Mouse (Mus musculus): Measurements from ENCODE around the gene Fam222a. TPM values are rescaled to one million over a fixed set of nuclear protein-coding genes. Genes with fewer than 3 reads are reported as not detected.

Gene Fam222a
- total RNA-seq, 2 experiments from 2014 or later: 7.9 to 9.0 TPM

- no peak overlapping the region for H3K4me3 ChIP-seq
- no peak for TF ChIP-seq CTCF (IDR thresholded peaks at IDR 0.05)
- H3K27ac ChIP-seq: no peak overlapping the region; the same call in 1 of the 2 replicates
- intact Hi-C loops (cut with DNase I): no loop called here
- no peak for DNase-seq (ENCODE audit: extremely low spot score in 1 of 2, low spot score in 2 of 2)
Observed at GRCm38 (mm10) chr5:114575010-114575409, 7.2 kb downstream of the Fam222a start.

- H3K4me3 ChIP-seq: no peak overlapping the region
- H3K27ac ChIP-seq: no peak overlapping the region; the same call in 1 of the 2 replicates
- TF ChIP-seq CTCF (IDR thresholded peaks at IDR 0.05): no peak
- intact Hi-C loops (cut with DNase I): no loop called here
- no peak for DNase-seq (ENCODE audit: extremely low spot score in 1 of 2, low spot score in 2 of 2)
Observed at GRCm38 (mm10) chr5:114575530-114575929, 7.7 kb downstream of the Fam222a start.

- H3K27ac ChIP-seq: no peak overlapping the region
- intact Hi-C loops (cut with DNase I): no loop called here
- H3K4me3 ChIP-seq: no peak overlapping the region
- no peak for DNase-seq (ENCODE audit: extremely low spot score in 1 of 2, low spot score in 2 of 2)
- no peak for TF ChIP-seq CTCF (IDR thresholded peaks at IDR 0.05)
Observed at GRCm38 (mm10) chr5:114575986-114576605, 8.3 kb downstream of the Fam222a start.

DNA sequence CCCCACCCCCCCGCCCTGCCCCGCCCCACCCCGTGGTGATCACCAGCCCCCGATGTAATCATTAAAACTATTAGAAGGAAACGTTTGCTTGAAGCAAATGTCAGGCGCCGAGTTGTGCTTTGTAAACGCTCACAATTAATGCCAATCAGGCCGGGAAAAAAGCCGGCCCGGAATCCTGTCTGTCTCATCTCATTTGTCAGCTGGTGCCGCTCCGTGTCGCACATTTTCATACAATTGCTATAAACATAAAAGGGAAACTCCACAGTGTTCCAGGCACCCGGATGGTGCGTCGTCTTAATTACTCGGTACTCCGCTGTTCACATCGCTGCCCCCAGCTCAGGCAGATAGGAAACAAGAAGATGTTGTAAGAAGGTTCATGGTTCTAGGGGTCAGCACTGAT, 10.5 kb downstream of the Fam222a start:
- intact Hi-C loops (cut with DNase I): no loop called here
- TF ChIP-seq CTCF (IDR thresholded peaks at IDR 0.05): no peak
- Histone ChIP-seq H3K27ac (no peak overlapping the region), H3K4me3 (no peak overlapping the region)
- no peak for DNase-seq (ENCODE audit: extremely low spot score in 1 of 2, low spot score in 2 of 2)

- intact Hi-C loops (cut with DNase I): no loop called here
- no peak overlapping the region for H3K27ac ChIP-seq
- TF ChIP-seq CTCF (IDR thresholded peaks at IDR 0.05): no peak
- DNase-seq (ENCODE audit: extremely low spot score in 1 of 2, low spot score in 2 of 2): peak in 1 of 2 experiments; percentile 65
- no peak overlapping the region for H3K4me3 ChIP-seq
Observed at GRCm38 (mm10) chr5:114579714-114580357, 12.0 kb downstream of the Fam222a start.

DNA sequence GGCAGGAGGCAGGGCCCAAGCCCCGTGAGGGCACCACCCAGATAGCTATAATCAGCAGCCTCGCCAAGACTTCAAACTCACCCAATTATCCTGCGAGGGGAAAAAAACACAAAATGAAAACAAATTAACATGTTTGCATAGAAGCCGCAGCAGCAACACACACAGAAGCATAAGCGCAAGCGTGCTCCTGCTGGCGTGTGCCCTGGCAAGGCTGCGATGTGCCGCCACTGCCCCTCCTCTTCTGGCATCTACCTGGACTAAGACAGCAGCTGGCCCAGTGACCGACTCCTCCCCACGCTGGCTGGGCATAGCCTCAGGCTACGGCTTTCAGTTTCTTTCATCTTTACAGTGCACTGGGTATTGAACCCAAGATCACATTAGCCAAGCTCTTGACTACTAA, 13.7 kb downstream of the Fam222a start:
- Histone ChIP-seq H3K27ac (no peak overlapping the region), H3K4me3 (no peak overlapping the region)
- no peak for TF ChIP-seq CTCF (IDR thresholded peaks at IDR 0.05)
- no peak for DNase-seq (ENCODE audit: extremely low spot score in 1 of 2, low spot score in 2 of 2)
- intact Hi-C loops (cut with DNase I): no loop called here

DNA sequence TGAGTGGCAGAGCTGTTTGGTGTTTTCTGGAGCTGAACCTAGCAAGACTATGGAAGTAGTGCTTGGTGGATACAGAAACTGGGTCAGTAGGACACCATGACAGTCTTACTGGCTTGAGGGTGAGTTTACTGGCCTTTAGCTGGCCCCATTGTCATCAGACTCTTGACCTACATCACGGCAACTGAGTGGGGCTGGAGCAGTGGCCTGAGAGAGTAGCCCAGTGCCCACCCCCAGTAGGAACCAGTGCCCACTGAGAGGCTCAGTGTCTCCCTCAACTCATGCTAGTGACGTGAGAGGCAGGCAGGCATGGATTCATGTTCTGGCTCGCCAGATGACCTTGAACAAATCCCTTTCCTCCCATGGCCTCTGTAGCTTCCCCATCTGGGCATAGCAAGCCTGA, 15.2 kb downstream of the Fam222a start:
- intact Hi-C loops (cut with DNase I): no loop called here
- no peak for DNase-seq (ENCODE audit: extremely low spot score in 1 of 2, low spot score in 2 of 2)
- no peak for TF ChIP-seq CTCF (IDR thresholded peaks at IDR 0.05)

DNA sequence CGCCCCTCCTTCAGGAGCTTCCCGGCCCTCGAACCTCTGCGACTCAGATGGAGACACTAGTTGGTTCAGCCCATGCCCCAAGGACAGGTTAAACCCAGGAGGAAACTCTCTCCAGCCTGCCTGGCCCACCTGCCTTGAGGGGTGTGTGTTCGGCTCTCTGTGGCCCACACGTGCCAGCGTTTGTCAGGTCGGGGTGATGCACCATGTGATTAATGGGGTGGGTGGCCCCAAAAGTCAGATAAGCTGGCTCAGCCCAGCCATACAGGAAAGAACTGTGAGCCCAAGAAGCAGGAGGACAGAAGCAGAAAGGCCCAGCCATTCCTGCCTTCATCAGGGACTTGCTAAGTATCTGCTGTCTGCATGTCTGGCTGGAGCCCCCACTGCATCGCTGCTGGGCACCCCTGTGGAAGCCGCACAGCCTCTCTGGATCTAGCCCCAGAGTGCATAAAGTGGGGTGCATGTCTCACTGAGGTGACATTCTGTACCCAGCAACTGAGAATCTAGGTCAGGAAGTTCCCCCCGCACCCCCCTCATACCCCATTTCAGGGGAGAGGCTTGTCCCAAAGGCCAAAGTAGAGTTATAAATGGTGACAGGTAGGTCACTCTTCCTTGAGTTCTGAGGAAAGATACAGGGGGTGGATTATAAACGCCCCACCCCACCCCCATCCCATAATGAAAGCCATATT, 15.8 kb downstream of the Fam222a start:
- Histone ChIP-seq H3K27ac (no peak overlapping the region), H3K4me3 (no peak overlapping the region)
- no peak for DNase-seq (ENCODE audit: extremely low spot score in 1 of 2, low spot score in 2 of 2)
- intact Hi-C loops (cut with DNase I): no loop called here
- TF ChIP-seq CTCF (IDR thresholded peaks at IDR 0.05): no peak

More for the DNA sequence above, 15.2 kb downstream of the Fam222a start:
- Histone ChIP-seq H3K27ac (no peak overlapping the region), H3K4me3 (no peak overlapping the region)

- no peak overlapping the region for H3K27ac ChIP-seq
- DNase-seq (ENCODE audit: extremely low spot score in 1 of 2, low spot score in 2 of 2): no peak
Observed at GRCm38 (mm10) chr5:114584293-114585104, 16.7 kb downstream of the Fam222a start.

GRCm38 (mm10) chr5:114585682-114586081, 17.9 kb downstream of the Fam222a start:
- no peak for DNase-seq (ENCODE audit: extremely low spot score in 1 of 2, low spot score in 2 of 2)
- intact Hi-C loops (cut with DNase I): no loop called here
- Histone ChIP-seq H3K4me3 (no peak overlapping the region), H3K27ac (no peak overlapping the region)
- no peak for TF ChIP-seq CTCF (IDR thresholded peaks at IDR 0.05)

More at GRCm38 (mm10) chr5:114584293-114585104, 16.7 kb downstream of the Fam222a start:
- TF ChIP-seq CTCF (IDR thresholded peaks at IDR 0.05): no peak
- intact Hi-C loops (cut with DNase I): no loop called here
- H3K4me3 ChIP-seq: no peak overlapping the region

GRCm38 (mm10) chr5:114587908-114588307, 20.1 kb downstream of the Fam222a start:
- intact Hi-C loops (cut with DNase I): no loop called here
- Histone ChIP-seq H3K27ac (no peak overlapping the region), H3K4me3 (no peak overlapping the region)
- no peak for DNase-seq (ENCODE audit: extremely low spot score in 1 of 2, low spot score in 2 of 2)
- no peak for TF ChIP-seq CTCF (IDR thresholded peaks at IDR 0.05)

GRCm38 (mm10) chr5:114588416-114588815, 20.6 kb downstream of the Fam222a start:
- no peak for TF ChIP-seq CTCF (IDR thresholded peaks at IDR 0.05)
- intact Hi-C loops (cut with DNase I): no loop called here
- no peak overlapping the region for H3K4me3 ChIP-seq
- no peak for DNase-seq (ENCODE audit: extremely low spot score in 1 of 2, low spot score in 2 of 2)
- H3K27ac ChIP-seq: no peak overlapping the region

Measured in left cerebral cortex, adult 2 months (tissue).